Mouse (Mus musculus) midbrain, embryonic 15.5 days (tissue): ENCODE data around the gene Kif18b. TPM values are rescaled to one million over a fixed set of nuclear protein-coding genes. Genes with fewer than 3 reads are reported as not detected.

Experiments
- ATAC-seq: fragments of 200-750 bp; cut with Nextera tagmentation; replicated peaks from 2 replicates; pipeline ENCODE4 v1.8.0; 2017; ENCODE audit warnings: moderate TSS enrichment
- H3K27ac ChIP-seq: fragments of 300-500 bp; sonication (generic); 2 replicates; pipeline ENCODE4 v1.5.1; 2015; ENCODE audit warnings: mild to moderate bottlenecking, inconsistent platforms
- H3K27me3 ChIP-seq: fragments of 300-500 bp; sonication (generic); replicated peaks from 2 replicates; pipeline ENCODE4 v1.6.1; 2015; ENCODE audit warnings: inconsistent platforms
- H3K36me3 ChIP-seq: fragments of 300-500 bp; sonication (generic); replicated peaks from 2 replicates; pipeline ENCODE4 v1.6.1; 2015; ENCODE audit warnings: inconsistent platforms
- H3K4me1 ChIP-seq: fragments of 300-500 bp; sonication (generic); 2 replicates; pipeline ENCODE4 v1.6.1; 2015; ENCODE audit warnings: inconsistent platforms
- H3K4me2 ChIP-seq: fragments of 300-500 bp; sonication (generic); 2 replicates; pipeline ENCODE4 v1.6.1; 2015; ENCODE audit warnings: inconsistent platforms, mild to moderate bottlenecking, moderate library complexity
- H3K4me3 ChIP-seq: fragments of 300-500 bp; sonication (generic); 2 replicates; pipeline ENCODE4 v1.5.1; 2015; ENCODE audit warnings: mild to moderate bottlenecking, inconsistent platforms
- H3K9ac ChIP-seq: fragments of 300-500 bp; sonication (generic); 2 replicates; pipeline ENCODE4 v1.6.1; 2015; ENCODE audit warnings: mild to moderate bottlenecking, inconsistent platforms
- H3K9me3 ChIP-seq: fragments of 300-500 bp; sonication (generic); 2 replicates; pipeline ENCODE4 v1.6.1; 2016; ENCODE audit warnings: inconsistent platforms
- WGBS: fragments of 180-500 bp; shearing (Covaris S2); methylation state at CpG from one replicate; pipeline ENCODE4 v1.1.7; 2015; ENCODE audit warnings: mixed read lengths; 5-methylcytosine and 5-hydroxymethylcytosine counted together
- polyA plus RNA-seq: library from polyadenylated mRNA; unstranded; fragments of >200 nt; fragmentation: Nextera tagmentation; extraction: Ambion mirVana; gene quantifications from 2 replicates; pipeline ENCODE4 v1.2.1, GENCODE M21; 2015

The Kif18b gene
- polyA plus RNA-seq, 1 experiment from 2014 or later: 1.8 TPM

DNA sequence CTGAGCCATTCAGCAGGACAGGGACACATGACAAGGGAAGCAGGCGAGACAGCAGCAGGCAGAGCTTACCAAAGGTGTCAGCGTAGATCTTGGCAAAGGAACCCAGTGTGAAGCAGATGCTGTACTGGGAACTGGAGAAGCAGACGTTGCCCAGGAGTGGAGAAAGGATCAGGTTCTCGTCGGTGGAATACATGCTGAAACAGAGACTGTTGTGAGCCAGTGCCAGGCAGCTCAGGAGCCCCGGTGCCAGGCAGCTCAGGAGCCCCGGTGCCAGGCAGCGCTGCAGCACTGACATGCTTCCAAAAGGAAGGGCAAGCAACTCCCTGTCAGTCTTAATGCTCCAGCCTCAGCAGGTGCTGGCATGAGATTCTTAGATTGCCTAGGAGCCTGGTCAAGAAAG lies 65.0 kb downstream of the Kif18b start:
- Histone ChIP-seq H3K27me3 (no peaks in the 10 kb centered on the region), H3K4me1 (no peaks in the 10 kb centered on the region), H3K4me2 (no peak overlapping the region), H3K4me3 (no peak overlapping the region), H3K9ac (no peak overlapping the region), H3K27ac (no peak overlapping the region), H3K9me3 (no peaks in the 10 kb centered on the region), H3K36me3 (peaks cover 46% of the 10 kb centered on the region; the same call in 1 of the 2 replicates)
- WGBS: 96% methylated on average over 8 of the region's 8 CpGs
- ATAC-seq: no peak

DNA sequence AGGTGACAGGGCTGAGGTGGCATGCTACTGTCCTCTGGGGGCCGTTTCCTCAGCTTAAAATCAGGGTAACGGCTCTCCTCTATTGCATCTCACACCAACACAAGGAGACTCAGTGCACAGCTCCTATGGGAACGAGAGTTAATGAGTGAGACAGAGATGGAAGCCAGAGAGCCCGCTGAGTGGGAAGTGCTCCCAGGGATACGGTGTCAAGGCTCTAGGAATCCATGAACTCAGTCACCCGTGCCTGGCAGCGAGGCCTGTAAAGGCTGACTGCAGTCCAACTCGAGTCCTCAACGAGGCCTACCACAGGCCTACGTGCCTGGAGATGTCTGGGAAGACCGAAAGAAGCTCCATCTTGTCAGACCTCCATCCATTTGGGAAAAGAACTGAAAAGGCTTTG lies 66.0 kb downstream of the Kif18b start:
- ATAC-seq: no peak
- WGBS: 87% methylated on average over 11 of the region's 11 CpGs

DNA sequence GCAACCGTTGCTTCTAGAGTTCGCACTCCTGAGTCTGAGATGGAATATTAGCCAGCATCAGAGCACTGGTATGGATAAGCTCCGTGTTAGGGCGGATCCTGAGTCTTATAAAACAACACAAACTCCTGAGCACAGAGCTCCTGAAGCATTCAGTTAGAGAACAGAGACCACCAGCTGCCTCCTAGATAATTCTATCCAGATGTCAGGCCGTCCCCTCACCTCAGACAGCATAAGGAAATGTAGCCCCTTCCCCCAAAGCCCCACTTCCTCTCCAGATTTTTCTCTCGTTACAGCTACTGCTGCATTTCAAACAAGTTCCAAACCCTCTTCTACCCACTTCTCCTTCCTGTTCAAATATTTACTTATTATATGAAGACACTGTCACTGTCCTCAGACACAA lies 69.0 kb downstream of the Kif18b start:
- 90% methylated on average over 6 of the region's 6 CpGs for WGBS
- Histone ChIP-seq H3K4me2 (no peak overlapping the region), H3K4me3 (no peak overlapping the region), H3K36me3 (peaks cover 49% of the 10 kb centered on the region), H3K9me3 (no peaks in the 10 kb centered on the region), H3K27ac (no peak overlapping the region), H3K4me1 (no peaks in the 10 kb centered on the region), H3K9ac (no peak overlapping the region), H3K27me3 (no peaks in the 10 kb centered on the region)
- ATAC-seq: no peak

More for the DNA sequence above, 66.0 kb downstream of the Kif18b start:
- Histone ChIP-seq H3K27ac (no peak overlapping the region), H3K27me3 (no peaks in the 10 kb centered on the region), H3K4me1 (no peaks in the 10 kb centered on the region), H3K4me2 (no peak overlapping the region), H3K9ac (no peak overlapping the region), H3K9me3 (no peaks in the 10 kb centered on the region), H3K4me3 (no peak overlapping the region), H3K36me3 (peaks cover 55% of the 10 kb centered on the region)

Other genes with a start within 250 kb of the Kif18b start
- 36.6 and 37.4 TPM in 2 replicates for gene Ccdc43, start 227.3 kb downstream of the Kif18b start, polyA plus RNA-seq
- gene Adam11, start 163.7 kb downstream of the Kif18b start, polyA plus RNA-seq: 34.4 and 40.4 TPM in 2 replicates
- gene Gjc1, start 105.4 kb downstream of the Kif18b start, polyA plus RNA-seq: 36.9 TPM in 2 replicates
- gene Higd1b, start 89.3 kb downstream of the Kif18b start, polyA plus RNA-seq: 13.7 and 14.8 TPM in 2 replicates
- 133 and 146 TPM in 2 replicates for gene Eftud2, start 44.1 kb downstream of the Kif18b start, polyA plus RNA-seq
- gene Ccdc103, start 43.9 kb downstream of the Kif18b start, polyA plus RNA-seq: 2.0 and 2.2 TPM in 2 replicates
- gene Fam187a, start 40.0 kb downstream of the Kif18b start, polyA plus RNA-seq: not detected in 2 replicates
- gene Gfap, start 24.2 kb downstream of the Kif18b start, polyA plus RNA-seq: 0.14 and 0.25 TPM in 2 replicates
- 11.7 and 14.0 TPM in 2 replicates for gene C1ql1, start 21.6 kb upstream of the Kif18b start, polyA plus RNA-seq
- 26.8 and 35.5 TPM in 2 replicates for gene Nmt1, start 103.1 kb upstream of the Kif18b start, polyA plus RNA-seq
- gene Dcakd, start 103.2 kb upstream of the Kif18b start, polyA plus RNA-seq: 182 and 184 TPM in 2 replicates
- 3.0 and 3.8 TPM in 2 replicates for gene Plcd3, start 176.5 kb upstream of the Kif18b start, polyA plus RNA-seq
- 9.7 and 11.1 TPM in 2 replicates for gene Acbd4, start 176.6 kb upstream of the Kif18b start, polyA plus RNA-seq
- gene Hexim1, start 191.1 kb upstream of the Kif18b start, polyA plus RNA-seq: 3.1 and 3.7 TPM in 2 replicates
- 27.2 and 33.4 TPM in 2 replicates for gene Hexim2, start 207.3 kb upstream of the Kif18b start, polyA plus RNA-seq
- 7.0 and 7.5 TPM in 2 replicates for gene Fmnl1, start 246.0 kb upstream of the Kif18b start, polyA plus RNA-seq